Mouse (Mus musculus): ENCODE data around the gene Zfp36.

GRCm38 (mm10) chr7:28376011-28376771, 3.9 kb downstream of the Zfp36 start:
- no peak for TF ChIP-seq CTCF (IDR thresholded peaks at IDR 0.05)
- TF ChIP-seq EP300 (IDR thresholded peaks at IDR 0.05; ENCODE audit: insufficient read depth, low read depth, low read length), result peak; percentile 100
